Comparison of ENCODE assay signal across 11 mouse cellular contexts in genomic region chr10:127047954-127048353, GRCm38 (mm10). TPM values are rescaled to one million over a fixed set of nuclear protein-coding genes. Genes with fewer than 3 reads are reported as not detected.
A peak's percentile ranks its signal among the peaks of the same experiment; 100 is the strongest.
DNase-seq lines count a peak whose midpoint lies in the region; ATAC-seq and TF ChIP-seq lines count a peak whose summit lies in the region.
"Had no signal": no experiment of that assay in that cellular context is flagged by ENCODE, and none has a peak within 500 bp of the region (broad histone marks: within the 10 kb centered on the region; RNA-seq: fewer than 3 reads in every experiment).

Gene Cyp27b1 (plus strand): TSS chr10:127048250.

- H3K4me2 ChIP-seq in lung, embryonic 16.5 days (ENCODE audit: low read depth, low read length): peak within 1 kb of the TSS; percentile 34
- H3K4me2 ChIP-seq in hindbrain, embryonic 15.5 days: no peak within 1 kb of the TSS
- H3K4me2 ChIP-seq in neural tube, embryonic 12.5 days (replicated peaks): 0 out of 2 replicates have a peak within 1 kb of the TSS, but pooled peaks have one; percentile 9

- 34% methylated on average over 5 of the region's 5 CpGs for WGBS in heart, embryonic 10.5 days
- WGBS in lung, embryonic 16.5 days: 32% methylated on average over 5 of the region's 5 CpGs
- WGBS in lung, adult 2 months: 39% methylated on average over 5 of the region's 5 CpGs
- 27% methylated on average over 5 of the region's 5 CpGs for WGBS in hindbrain, embryonic 15.5 days
- WGBS in neural tube, embryonic 12.5 days: 35% methylated on average over 5 of the region's 5 CpGs

- TF ChIP-seq CTCF in lung, adult 2 months (IDR thresholded peaks at IDR 0.05; ENCODE audit: insufficient read depth, low read length): no peak

- DNase-seq in heart, embryonic 10.5 days (ENCODE audit: low spot score): no peak
- DNase-seq in heart, adult 18-20 months: no peak
- no peak for DNase-seq in lung, adult 2 months
- no peak for DNase-seq in left cerebral cortex, postnatal 10 days (ENCODE audit: extremely low spot score in 1 of 2, low spot score in 2 of 2)
- DNase-seq in right cerebral cortex, postnatal 4 days: no peak
- DNase-seq: cerebellum, adult 11-12 months; spleen, adult 18-20 months had no signal

- peaks cover 33% of the 10 kb centered on the region for H3K36me3 ChIP-seq in heart, embryonic 10.5 days
- peaks cover 2% of the 10 kb centered on the region; the same call in 1 of the 2 replicates for H3K36me3 ChIP-seq in lung, embryonic 16.5 days (ENCODE audit: control insufficient read depth, insufficient read depth, low read length)
- 0 out of 2 replicates have a peak, but pooled peaks cover 1% of the 10 kb centered on the region for H3K36me3 ChIP-seq in hindbrain, embryonic 15.5 days
- peaks cover 8% of the 10 kb centered on the region for H3K36me3 ChIP-seq in neural tube, embryonic 12.5 days

- H3K4me1 ChIP-seq in heart, embryonic 10.5 days: peaks cover 35% of the 10 kb centered on the region
- peaks cover 3% of the 10 kb centered on the region for H3K4me1 ChIP-seq in lung, embryonic 16.5 days (replicated peaks; ENCODE audit: control insufficient read depth, insufficient read depth, low read length)
- peaks cover 3% of the 10 kb centered on the region; the same call in 1 of the 2 replicates for H3K4me1 ChIP-seq in lung, adult 2 months (ENCODE audit: control insufficient read depth, insufficient read depth, low read length)
- peaks cover 12% of the 10 kb centered on the region for H3K4me1 ChIP-seq in hindbrain, embryonic 15.5 days (replicated peaks)
- no peaks in the 10 kb centered on the region for H3K4me1 ChIP-seq in neural tube, embryonic 12.5 days

- no peak within 1 kb of the TSS for H3K27ac ChIP-seq in heart, embryonic 10.5 days
- no peak within 1 kb of the TSS for H3K27ac ChIP-seq in lung, embryonic 16.5 days (ENCODE audit: low read length)
- H3K27ac ChIP-seq in hindbrain, embryonic 15.5 days (replicated peaks): no peak within 1 kb of the TSS
- H3K27ac ChIP-seq in neural tube, embryonic 12.5 days: no peak within 1 kb of the TSS

- no peaks in the 10 kb centered on the region for H3K9me3 ChIP-seq in heart, embryonic 10.5 days
- H3K9me3 ChIP-seq in lung, embryonic 16.5 days (ENCODE audit: control insufficient read depth, low read length): no peaks in the 10 kb centered on the region
- H3K9me3 ChIP-seq in hindbrain, embryonic 15.5 days: no peaks in the 10 kb centered on the region
- H3K9me3 ChIP-seq in neural tube, embryonic 12.5 days: no peaks in the 10 kb centered on the region

- no peak for TF ChIP-seq POLR2A in lung, adult 2 months (IDR thresholded peaks at IDR 0.05; ENCODE audit: borderline replicate concordance, extremely low read depth, low read depth, low read length)

- peak within 1 kb of the TSS; percentile 41 for H3K4me3 ChIP-seq in heart, embryonic 10.5 days
- peak within 1 kb of the TSS; percentile 21 for H3K4me3 ChIP-seq in lung, embryonic 16.5 days (ENCODE audit: low read length)
- H3K4me3 ChIP-seq in lung, adult 2 months (replicated peaks; ENCODE audit: extremely low read depth, low read depth, low read length): no peak within 1 kb of the TSS
- H3K4me3 ChIP-seq in hindbrain, embryonic 15.5 days: 0 out of 2 replicates have a peak within 1 kb of the TSS, but pooled peaks have one; percentile 2
- no peak within 1 kb of the TSS for H3K4me3 ChIP-seq in neural tube, embryonic 12.5 days

- peaks cover 67% of the 10 kb centered on the region for H3K27me3 ChIP-seq in heart, embryonic 10.5 days (ENCODE audit: insufficient read depth, poor library complexity, severe bottlenecking)
- peaks cover 46% of the 10 kb centered on the region for H3K27me3 ChIP-seq in lung, embryonic 16.5 days (ENCODE audit: control insufficient read depth, insufficient read depth, low read depth, low read length)
- H3K27me3 ChIP-seq in hindbrain, embryonic 15.5 days: peaks cover 44% of the 10 kb centered on the region
- H3K27me3 ChIP-seq in neural tube, embryonic 12.5 days (replicated peaks): peaks cover 59% of the 10 kb centered on the region

- no peak for ATAC-seq in lung, embryonic 16.5 days (ENCODE audit: low read depth)
- ATAC-seq in hindbrain, embryonic 15.5 days (ENCODE audit: low FRiP score, low read depth): no peak
- no peak for ATAC-seq in neural tube, embryonic 12.5 days (ENCODE audit: low FRiP score, low read depth)
- ATAC-seq: activated CD4-positive, CD25-positive, alpha-beta regulatory T cell, adult 4 months had no signal

- no peak within 1 kb of the TSS for H3K9ac ChIP-seq in lung, embryonic 16.5 days (ENCODE audit: low read length)
- H3K9ac ChIP-seq in hindbrain, embryonic 15.5 days: no peak within 1 kb of the TSS; the same call in 1 of the 2 replicates
- H3K9ac ChIP-seq in neural tube, embryonic 12.5 days: no peak within 1 kb of the TSS

- intact Hi-C loops in left cerebral cortex, postnatal 10 days (cut with DNase I): no loop called here

RNA-seq across cellular contexts. Expression of gene Cyp27b1, which starts in this region (rescaled TPM):
- polyA plus RNA-seq in heart, embryonic 10.5 days (2016; fragmentation: Nextera tagmentation; extraction: Ambion mirVana): 0.09 TPM in 1 of 2 replicates, not detected in the other
- under 1 TPM; 0.20 to 0.23 TPM for total RNA-seq in heart, adult 18-20 months (2021)
- polyA plus RNA-seq in lung, embryonic 16.5 days (2015; fragmentation: Nextera tagmentation; extraction: Ambion mirVana): 0.11 and 0.38 TPM in 2 replicates
- polyA plus RNA-seq in lung, adult 2 months (2012; rRNA removed): 0.14 and 0.26 TPM in 2 replicates
- polyA plus RNA-seq in hindbrain, embryonic 15.5 days (2015; fragmentation: Nextera tagmentation; extraction: Ambion mirVana): 0.21 and 0.26 TPM in 2 replicates
- 0.13 and 0.25 TPM in 2 replicates for polyA plus RNA-seq in neural tube, embryonic 12.5 days (2016; fragmentation: Nextera tagmentation; extraction: Ambion mirVana)
- total RNA-seq in left cerebral cortex, postnatal 10 days (2021): under 1 TPM; 0.36 to 0.49 TPM
- polyA plus RNA-seq: activated CD4-positive, CD25-positive, alpha-beta regulatory T cell, adult 4 months had no signal

Comparison
In these comparisons a context has a peak if more than half of its experiments do, and no peak if none do; other contexts are left out.
1. H3K4me3 ChIP-seq: peak in heart, embryonic 10.5 days (single experiment), lung, embryonic 16.5 days (single experiment) and hindbrain, embryonic 15.5 days (single experiment); none in lung, adult 2 months (single experiment) and neural tube, embryonic 12.5 days (single experiment).